Mouse (Mus musculus) bone marrow macrophage, adult 2 months (primary cell): ENCODE data around the gene Rai14.

Experiments used
- CTCF ChIP-seq: IDR thresholded peaks from 2 replicates; pipeline ENCODE4 v1.5.1; 2012; ENCODE audit warnings: low read depth, mild to moderate bottlenecking, low read length, moderate library complexity
- POLR2A ChIP-seq: IDR thresholded peaks from 2 replicates; pipeline ENCODE4 v1.6.1; 2012; ENCODE audit warnings: mild to moderate bottlenecking, low read depth, low read length, borderline replicate concordance

GRCm38 (mm10) chr15:10722629-10723339 lies 8.4 kb upstream of the Rai14 start:
- no peak for TF ChIP-seq CTCF
- TF ChIP-seq POLR2A, result no peak
